Mouse (Mus musculus) lung, postnatal 0 days (tissue): ENCODE measurements at regions not wholly inside any gene's neighbourhood (a gene's known extent, or its start where the extent isn't known, plus 50 kb on each side); places are given as distances from the start of the nearest gene placed in this dataset.

Experiments
- ATAC-seq: fragments of 200-750 bp; cut with Nextera tagmentation; 2 replicates; pipeline ENCODE4 v1.8.0; 2017; ENCODE audit warnings: moderate library complexity
- DNase-seq: peaks from one replicate; pipeline ENCODE4 v3.0.0-alpha.2; 2016; ENCODE audit warnings: low spot score
- H3K27ac ChIP-seq: fragments of 300-500 bp; sonication (generic); 2 replicates; pipeline ENCODE4 v1.5.1; 2014; ENCODE audit warnings: antibody characterized with exemption, mild to moderate bottlenecking, low read length, mixed read lengths
- H3K27me3 ChIP-seq: fragments of 300-500 bp; sonication (generic); replicated peaks from 2 replicates; pipeline ENCODE4 v1.6.1; 2014; ENCODE audit warnings: low read length, mixed read lengths; ENCODE audit not compliant: insufficient read depth
- H3K36me3 ChIP-seq: fragments of 300-500 bp; sonication (generic); 2 replicates; pipeline ENCODE4 v1.6.1; 2014; ENCODE audit warnings: low read length, mixed read lengths; ENCODE audit not compliant: insufficient read depth
- H3K4me1 ChIP-seq: fragments of 300-500 bp; sonication (generic); 2 replicates; pipeline ENCODE4 v1.6.1; 2014; ENCODE audit warnings: antibody characterized with exemption, low read depth, low read length, mixed read lengths; ENCODE audit not compliant: insufficient read depth
- H3K4me2 ChIP-seq: fragments of 300-500 bp; sonication (generic); replicated peaks from 2 replicates; pipeline ENCODE4 v1.6.1; 2014; ENCODE audit warnings: low read depth, mild to moderate bottlenecking, low read length, moderate library complexity, mixed read lengths
- H3K4me3 ChIP-seq: fragments of 300-500 bp; sonication (generic); 2 replicates; pipeline ENCODE4 v1.5.1; 2014; ENCODE audit warnings: low read depth, low read length
- H3K9ac ChIP-seq: fragments of 300-500 bp; sonication (generic); replicated peaks from 2 replicates; pipeline ENCODE4 v1.6.1; 2014; ENCODE audit warnings: low read depth, mild to moderate bottlenecking
- H3K9me3 ChIP-seq: fragments of 300-500 bp; sonication (generic); 2 replicates; pipeline ENCODE4 v1.6.1; 2016; ENCODE audit warnings: low read length, mixed read lengths
- CTCF ChIP-seq: IDR thresholded peaks from 2 replicates; pipeline ENCODE4 v1.5.1; 2016; ENCODE audit warnings: antibody characterized with exemption, mild to moderate bottlenecking
- EP300 ChIP-seq: IDR thresholded peaks from 2 replicates; pipeline ENCODE4 v1.6.1; 2016; ENCODE audit warnings: antibody characterized with exemption, mild to moderate bottlenecking, control low read depth
- whole genome bisulfite sequencing: fragments of 180-500 bp; shearing (Covaris S2); extraction: QIAGEN DNeasy Blood & Tissue Kit; methylation state at CpG from one replicate; pipeline ENCODE4 v1.1.7; 2014; 5-methylcytosine and 5-hydroxymethylcytosine counted together

- no peak overlapping the region for H3K9ac ChIP-seq
- no peaks in the 10 kb centered on the region for H3K27me3 ChIP-seq
- no peaks in the 10 kb centered on the region for H3K4me1 ChIP-seq
- WGBS: 69% methylated on average over 3 of the region's 3 CpGs
- no peaks in the 10 kb centered on the region for H3K36me3 ChIP-seq
- H3K27ac ChIP-seq: no peak overlapping the region
- H3K4me2 ChIP-seq: no peak overlapping the region
- ATAC-seq (no peak), DNase-seq (no peak)
- no peaks in the 10 kb centered on the region for H3K9me3 ChIP-seq
- no peak for TF ChIP-seq EP300
- TF ChIP-seq CTCF: no peak
- H3K4me3 ChIP-seq: no peak overlapping the region
Observed at GRCm38 (mm10) chr3:156412757-156413156, 148.8 kb upstream of the Negr1 start.

DNA sequence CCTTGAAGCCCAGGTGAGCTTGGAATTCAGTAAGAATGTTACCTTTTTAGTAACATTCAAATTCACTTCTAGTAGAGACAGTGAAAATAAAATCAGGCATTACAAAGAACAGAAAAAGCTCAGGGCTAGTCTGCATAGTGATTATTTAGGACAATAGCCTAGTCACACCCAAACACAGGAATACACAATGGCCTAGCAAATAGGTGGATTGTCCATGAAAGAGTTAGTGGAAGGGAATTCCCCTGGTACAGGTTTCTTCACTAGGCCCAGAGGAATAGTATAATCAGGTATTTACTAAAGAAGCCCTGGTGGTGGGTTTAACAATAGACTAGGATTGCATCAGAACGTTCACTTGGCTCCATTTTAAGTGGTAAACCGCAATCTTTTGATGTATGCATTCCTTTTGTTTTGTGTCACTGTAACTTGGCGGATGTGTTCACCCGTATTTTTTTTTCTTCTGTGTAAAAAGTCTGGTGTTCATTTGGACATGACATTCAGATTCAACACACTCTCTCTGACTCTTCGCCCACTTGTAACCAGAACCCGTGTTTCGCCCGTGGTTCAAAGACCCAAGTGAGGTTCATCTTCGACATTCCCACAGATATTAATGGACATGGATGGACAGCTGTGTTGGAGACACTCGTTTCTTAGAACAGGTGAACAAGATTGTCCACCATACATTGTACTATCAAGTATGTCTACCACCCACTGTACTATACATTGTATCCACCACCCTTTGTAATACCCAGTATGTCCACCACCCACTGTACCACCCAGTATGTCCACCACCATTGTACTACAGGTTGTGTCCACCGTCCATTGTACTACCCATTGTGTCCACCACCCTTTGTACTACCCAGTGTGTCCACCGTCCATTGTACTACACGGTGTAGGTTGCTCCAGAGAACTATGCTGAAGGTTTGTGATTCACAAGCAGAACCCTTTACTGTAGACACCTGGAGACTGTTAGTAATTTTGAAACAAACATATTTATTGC is 146.9 kb upstream of the Negr1 start:
- DNase-seq: no peak
- ATAC-seq: no peak
- H3K4me1 ChIP-seq: no peaks in the 10 kb centered on the region
- H3K9me3 ChIP-seq: no peaks in the 10 kb centered on the region
- H3K9ac ChIP-seq: no peak overlapping the region
- H3K27ac ChIP-seq: no peak overlapping the region
- no peaks in the 10 kb centered on the region for H3K36me3 ChIP-seq
- no peak overlapping the region for H3K4me3 ChIP-seq
- 90% methylated on average over 13 of the region's 13 CpGs for WGBS
- no peak overlapping the region for H3K4me2 ChIP-seq
- TF ChIP-seq CTCF (no peak), EP300 (no peak)
- H3K27me3 ChIP-seq: no peaks in the 10 kb centered on the region

DNA sequence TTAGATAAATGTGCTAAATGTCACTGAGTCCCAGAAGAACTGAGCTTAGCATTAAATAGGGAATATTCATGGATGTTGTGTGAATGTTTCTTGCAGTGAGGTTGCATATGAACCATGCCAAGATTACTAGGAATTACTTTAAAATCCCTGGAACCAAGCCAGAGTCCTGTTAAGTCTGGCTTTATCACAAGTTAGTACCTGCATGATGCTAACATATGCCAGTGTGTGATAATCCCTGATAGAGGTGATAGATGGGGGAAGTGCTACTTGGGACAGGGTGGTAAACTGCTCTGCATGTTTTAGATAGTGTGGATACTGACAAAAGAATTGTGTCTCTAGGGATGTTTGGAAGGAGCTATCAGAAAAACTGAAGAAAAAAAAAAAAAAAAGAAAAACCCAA is 143.5 kb upstream of the Negr1 start:
- no peak for TF ChIP-seq EP300
- no peak for TF ChIP-seq CTCF
- Histone ChIP-seq H3K9me3 (no peaks in the 10 kb centered on the region), H3K27me3 (no peaks in the 10 kb centered on the region), H3K4me1 (no peaks in the 10 kb centered on the region), H3K27ac (no peak overlapping the region), H3K4me3 (no peak overlapping the region), H3K9ac (no peak overlapping the region), H3K36me3 (no peaks in the 10 kb centered on the region), H3K4me2 (no peak overlapping the region)
- DNase-seq: no peak
- ATAC-seq: no peak

DNA sequence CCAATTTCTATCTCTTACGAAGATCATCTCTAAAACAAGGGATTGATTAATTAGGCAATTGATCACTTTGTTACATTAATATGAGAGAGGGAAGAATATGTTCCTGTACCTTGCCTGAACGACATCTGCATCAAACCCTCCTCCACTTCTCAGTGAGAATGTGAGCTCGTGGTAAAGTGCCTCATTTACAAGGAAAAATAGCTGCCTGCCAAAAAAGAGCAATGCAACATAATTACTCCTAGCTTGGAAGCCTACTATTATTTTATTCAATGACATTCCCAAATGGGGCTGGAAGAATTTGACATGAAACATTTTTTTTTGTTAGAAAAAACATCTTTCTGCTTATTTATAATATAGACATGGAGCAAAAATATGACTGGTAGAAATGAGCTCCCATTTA is 138.5 kb upstream of the Negr1 start:
- Histone ChIP-seq H3K9me3 (no peaks in the 10 kb centered on the region), H3K4me1 (no peaks in the 10 kb centered on the region), H3K36me3 (no peaks in the 10 kb centered on the region), H3K9ac (no peak overlapping the region), H3K4me2 (no peak overlapping the region), H3K27me3 (no peaks in the 10 kb centered on the region), H3K4me3 (no peak overlapping the region), H3K27ac (no peak overlapping the region)
- TF ChIP-seq EP300 (no peak), CTCF (no peak)
- DNase-seq: no peak
- no peak for ATAC-seq
- WGBS: 62% methylated on average over 3 of the region's 3 CpGs

- Histone ChIP-seq H3K27ac (no peak overlapping the region), H3K9me3 (no peaks in the 10 kb centered on the region), H3K4me1 (no peaks in the 10 kb centered on the region), H3K27me3 (no peaks in the 10 kb centered on the region), H3K4me3 (no peak overlapping the region), H3K4me2 (no peak overlapping the region), H3K9ac (no peak overlapping the region), H3K36me3 (no peaks in the 10 kb centered on the region)
- TF ChIP-seq EP300 (no peak), CTCF (no peak)
- DNase-seq (no peak), ATAC-seq (no peak)
- WGBS: 61% methylated on average over 4 of the region's 4 CpGs
Observed at GRCm38 (mm10) chr3:156455042-156455441, 106.6 kb upstream of the Negr1 start.

DNA sequence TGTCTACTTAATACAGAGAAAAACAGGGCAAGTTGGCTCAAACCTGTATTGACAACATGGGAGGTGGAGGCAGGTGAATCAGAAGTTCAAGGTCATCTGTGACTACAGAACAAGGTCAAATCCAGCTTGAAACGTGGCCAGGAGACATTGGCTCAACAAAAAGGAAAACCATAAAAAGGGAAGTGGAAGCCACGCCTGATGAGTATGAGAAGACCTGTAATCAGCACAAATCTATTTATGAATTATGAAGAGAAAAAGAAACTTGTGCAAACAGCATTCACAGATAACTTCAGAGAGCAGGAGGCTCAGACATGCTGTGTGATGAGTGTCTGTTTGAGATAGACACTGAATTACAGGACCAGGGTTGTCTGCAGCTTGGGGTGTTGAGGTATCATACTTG is 98.3 kb upstream of the Negr1 start:
- no peak for ATAC-seq
- WGBS: 53% methylated on average over 2 of the region's 2 CpGs
- no peaks in the 10 kb centered on the region for H3K36me3 ChIP-seq

More for the DNA sequence above, 98.3 kb upstream of the Negr1 start:
- H3K27ac ChIP-seq: no peak overlapping the region
- H3K9ac ChIP-seq: no peak overlapping the region
- no peaks in the 10 kb centered on the region for H3K27me3 ChIP-seq
- no peak for DNase-seq
- no peak overlapping the region for H3K4me3 ChIP-seq
- H3K9me3 ChIP-seq: no peaks in the 10 kb centered on the region
- no peaks in the 10 kb centered on the region for H3K4me1 ChIP-seq
- no peak for TF ChIP-seq EP300
- TF ChIP-seq CTCF: no peak
- no peak overlapping the region for H3K4me2 ChIP-seq
